Mouse (Mus musculus) ES-E14 (cell line): ENCODE measurements around the gene Papolb.

Experiments used
- CHD2 ChIP-seq: IDR thresholded peaks from 2 replicates; pipeline ENCODE4 v1.6.1; 2014; ENCODE audit warnings: mild to moderate bottlenecking, low read depth, low read length, inconsistent platforms
- HCFC1 ChIP-seq: IDR thresholded peaks from 2 replicates; pipeline ENCODE4 v1.6.1; 2012; ENCODE audit warnings: low read length, inconsistent platforms, borderline replicate concordance; ENCODE audit not compliant: insufficient read depth
- ZNF384 ChIP-seq: IDR thresholded peaks from 2 replicates; pipeline ENCODE4 v1.6.1; 2012; ENCODE audit warnings: low read depth, low read length, inconsistent platforms

DNA sequence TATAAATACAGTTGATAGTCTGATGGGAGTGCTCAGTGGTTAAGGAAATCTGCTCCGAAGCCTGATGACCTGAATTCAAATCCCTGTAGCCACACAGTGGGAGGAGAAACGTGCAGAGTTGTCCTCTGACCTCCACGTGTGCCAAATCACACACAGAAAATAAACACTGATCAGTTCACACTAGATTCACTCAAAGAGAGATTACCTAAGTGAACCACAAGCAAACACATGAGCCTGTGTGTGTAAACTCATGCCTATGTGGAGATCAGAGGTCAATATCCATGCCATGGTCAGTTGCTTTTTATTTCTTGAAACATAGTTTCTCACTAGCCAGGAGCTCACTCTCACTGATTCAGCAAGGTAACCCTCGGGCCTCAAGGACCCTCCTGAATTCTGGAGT lies 9.5 kb downstream of the Papolb start:
- TF ChIP-seq HCFC1 (no peak), ZNF384 (no peak), CHD2 (no peak)
